Mouse (Mus musculus): ENCODE measurements around the gene Gabrg3. TPM values are rescaled to one million over a fixed set of nuclear protein-coding genes. Genes with fewer than 3 reads are reported as not detected.

Gene Gabrg3
- polyA plus RNA-seq, 1 experiment from 2014 or later: 0.23 TPM

- no peak overlapping the region for H3K27ac ChIP-seq (ENCODE audit: low read depth, low read length)
- no peak overlapping the region for H3K4me2 ChIP-seq (ENCODE audit: low read depth, low read length, severe bottlenecking)
- ATAC-seq (replicated peaks; ENCODE audit: low FRiP score): no peak
- H3K9ac ChIP-seq (ENCODE audit: low read length): no peak overlapping the region
- H3K27me3 ChIP-seq (ENCODE audit: control insufficient read depth, insufficient read depth, low read length): no peaks in the 10 kb centered on the region
- whole genome bisulfite sequencing: 83% methylated on average over 2 of the region's 2 CpGs
- H3K4me3 ChIP-seq (ENCODE audit: low read depth, low read length): no peak overlapping the region
- no peak for DNase-seq (ENCODE audit: low spot score)
- no peaks in the 10 kb centered on the region for H3K9me3 ChIP-seq (ENCODE audit: control insufficient read depth, low read length)
- no peaks in the 10 kb centered on the region for H3K36me3 ChIP-seq (ENCODE audit: control insufficient read depth, insufficient read depth, low read length)
- no peaks in the 10 kb centered on the region for H3K4me1 ChIP-seq (replicated peaks; ENCODE audit: control insufficient read depth, insufficient read depth, low read length)
These were observed 445.4 kb downstream of the Gabrg3 start for GRCm38 (mm10) chr7:56941606-56942005.

GRCm38 (mm10) chr7:56938020-56938419 is 449.0 kb downstream of the Gabrg3 start:
- DNase-seq (ENCODE audit: low spot score) (no peak), ATAC-seq (replicated peaks; ENCODE audit: low FRiP score) (no peak)
- H3K9me3 ChIP-seq (ENCODE audit: control insufficient read depth, low read length): no peaks in the 10 kb centered on the region
- H3K36me3 ChIP-seq (ENCODE audit: control insufficient read depth, insufficient read depth, low read length): no peaks in the 10 kb centered on the region
- 78% methylated on average over 5 of the region's 5 CpGs for WGBS
- no peaks in the 10 kb centered on the region for H3K27me3 ChIP-seq (ENCODE audit: control insufficient read depth, insufficient read depth, low read length)
- no peak overlapping the region for H3K4me2 ChIP-seq (ENCODE audit: low read depth, low read length, severe bottlenecking)
- no peak overlapping the region for H3K4me3 ChIP-seq (ENCODE audit: low read depth, low read length)
- no peak overlapping the region for H3K9ac ChIP-seq (ENCODE audit: low read length)
- H3K4me1 ChIP-seq (replicated peaks; ENCODE audit: control insufficient read depth, insufficient read depth, low read length): no peaks in the 10 kb centered on the region
- no peak overlapping the region for H3K27ac ChIP-seq (ENCODE audit: low read depth, low read length)

- no peaks in the 10 kb centered on the region for H3K27me3 ChIP-seq (ENCODE audit: control insufficient read depth, insufficient read depth, low read length)
- H3K9ac ChIP-seq (ENCODE audit: low read length): no peak overlapping the region
- no peaks in the 10 kb centered on the region for H3K4me1 ChIP-seq (replicated peaks; ENCODE audit: control insufficient read depth, insufficient read depth, low read length)
- no peaks in the 10 kb centered on the region for H3K36me3 ChIP-seq (ENCODE audit: control insufficient read depth, insufficient read depth, low read length)
- DNase-seq (ENCODE audit: low spot score): no peak
- H3K9me3 ChIP-seq (ENCODE audit: control insufficient read depth, low read length): no peaks in the 10 kb centered on the region
- H3K4me2 ChIP-seq (ENCODE audit: low read depth, low read length, severe bottlenecking): no peak overlapping the region
- WGBS: 68% methylated on average over 1 of the region's 1 CpGs
- ATAC-seq (replicated peaks; ENCODE audit: low FRiP score): no peak
- H3K27ac ChIP-seq (ENCODE audit: low read depth, low read length): no peak overlapping the region
- no peak overlapping the region for H3K4me3 ChIP-seq (ENCODE audit: low read depth, low read length)
These were observed 467.5 kb downstream of the Gabrg3 start for GRCm38 (mm10) chr7:56919499-56919898.

GRCm38 (mm10) chr7:56914862-56915261 is 472.1 kb downstream of the Gabrg3 start:
- H3K27ac ChIP-seq (ENCODE audit: low read depth, low read length): no peak overlapping the region
- no peaks in the 10 kb centered on the region for H3K9me3 ChIP-seq (ENCODE audit: control insufficient read depth, low read length)
- DNase-seq (ENCODE audit: low spot score): no peak
- H3K4me1 ChIP-seq (replicated peaks; ENCODE audit: control insufficient read depth, insufficient read depth, low read length): no peaks in the 10 kb centered on the region
- WGBS: 89% methylated on average over 2 of the region's 2 CpGs
- no peaks in the 10 kb centered on the region for H3K36me3 ChIP-seq (ENCODE audit: control insufficient read depth, insufficient read depth, low read length)
- H3K4me3 ChIP-seq (ENCODE audit: low read depth, low read length): no peak overlapping the region
- no peaks in the 10 kb centered on the region for H3K27me3 ChIP-seq (ENCODE audit: control insufficient read depth, insufficient read depth, low read length)
- no peak for ATAC-seq (replicated peaks; ENCODE audit: low FRiP score)
- H3K9ac ChIP-seq (ENCODE audit: low read length): no peak overlapping the region
- H3K4me2 ChIP-seq (ENCODE audit: low read depth, low read length, severe bottlenecking): no peak overlapping the region

- no peaks in the 10 kb centered on the region for H3K9me3 ChIP-seq (ENCODE audit: control insufficient read depth, low read length)
- H3K4me3 ChIP-seq (ENCODE audit: low read depth, low read length): no peak overlapping the region
- H3K4me2 ChIP-seq (ENCODE audit: low read depth, low read length, severe bottlenecking): no peak overlapping the region
- H3K9ac ChIP-seq (ENCODE audit: low read length): no peak overlapping the region
- H3K27ac ChIP-seq (ENCODE audit: low read depth, low read length): no peak overlapping the region
- WGBS: 61% methylated on average over 4 of the region's 4 CpGs
- no peaks in the 10 kb centered on the region for H3K27me3 ChIP-seq (ENCODE audit: control insufficient read depth, insufficient read depth, low read length)
- no peak for DNase-seq (ENCODE audit: low spot score)
- H3K36me3 ChIP-seq (ENCODE audit: control insufficient read depth, insufficient read depth, low read length): no peaks in the 10 kb centered on the region
- no peaks in the 10 kb centered on the region for H3K4me1 ChIP-seq (replicated peaks; ENCODE audit: control insufficient read depth, insufficient read depth, low read length)
- ATAC-seq (replicated peaks; ENCODE audit: low FRiP score): no peak
These were observed 487.2 kb downstream of the Gabrg3 start for GRCm38 (mm10) chr7:56899762-56900161.

GRCm38 (mm10) chr7:56867314-56868075 is 519.5 kb downstream of the Gabrg3 start:
- WGBS: 85% methylated on average over 1 of the region's 1 CpGs
- Histone ChIP-seq H3K4me3 (ENCODE audit: low read depth, low read length) (no peak overlapping the region), H3K9me3 (ENCODE audit: control insufficient read depth, low read length) (no peaks in the 10 kb centered on the region)

GRCm38 (mm10) chr7:56843565-56843964 is 543.4 kb downstream of the Gabrg3 start:
- H3K27ac ChIP-seq (ENCODE audit: low read depth, low read length): no peak overlapping the region
- no peaks in the 10 kb centered on the region for H3K27me3 ChIP-seq (ENCODE audit: control insufficient read depth, insufficient read depth, low read length)
- H3K4me2 ChIP-seq (ENCODE audit: low read depth, low read length, severe bottlenecking): no peak overlapping the region
- 91% methylated on average over 5 of the region's 5 CpGs for WGBS
- DNase-seq (ENCODE audit: low spot score) (no peak), ATAC-seq (replicated peaks; ENCODE audit: low FRiP score) (no peak)
- H3K9ac ChIP-seq (ENCODE audit: low read length): no peak overlapping the region
- no peaks in the 10 kb centered on the region for H3K9me3 ChIP-seq (ENCODE audit: control insufficient read depth, low read length)
- H3K4me1 ChIP-seq (replicated peaks; ENCODE audit: control insufficient read depth, insufficient read depth, low read length): no peaks in the 10 kb centered on the region
- H3K36me3 ChIP-seq (ENCODE audit: control insufficient read depth, insufficient read depth, low read length): no peaks in the 10 kb centered on the region
- H3K4me3 ChIP-seq (ENCODE audit: low read depth, low read length): no peak overlapping the region

More at GRCm38 (mm10) chr7:56867314-56868075, 519.5 kb downstream of the Gabrg3 start:
- Histone ChIP-seq H3K4me1 (replicated peaks; ENCODE audit: control insufficient read depth, insufficient read depth, low read length) (no peaks in the 10 kb centered on the region), H3K27ac (ENCODE audit: low read depth, low read length) (no peak overlapping the region), H3K27me3 (ENCODE audit: control insufficient read depth, insufficient read depth, low read length) (no peaks in the 10 kb centered on the region), H3K36me3 (ENCODE audit: control insufficient read depth, insufficient read depth, low read length) (no peaks in the 10 kb centered on the region), H3K9ac (ENCODE audit: low read length) (no peak overlapping the region), H3K4me2 (ENCODE audit: low read depth, low read length, severe bottlenecking) (no peak overlapping the region)
- DNase-seq (ENCODE audit: low spot score) (no peak), ATAC-seq (replicated peaks; ENCODE audit: low FRiP score) (no peak)

- no peaks in the 10 kb centered on the region for H3K36me3 ChIP-seq (ENCODE audit: control insufficient read depth, insufficient read depth, low read length)
- H3K4me1 ChIP-seq (replicated peaks; ENCODE audit: control insufficient read depth, insufficient read depth, low read length): no peaks in the 10 kb centered on the region
- no peak overlapping the region for H3K4me2 ChIP-seq (ENCODE audit: low read depth, low read length, severe bottlenecking)
- no peak overlapping the region for H3K27ac ChIP-seq (ENCODE audit: low read depth, low read length)
- DNase-seq (ENCODE audit: low spot score): no peak
- H3K9ac ChIP-seq (ENCODE audit: low read length): no peak overlapping the region
- 88% methylated on average over 6 of the region's 6 CpGs for WGBS
- no peak overlapping the region for H3K4me3 ChIP-seq (ENCODE audit: low read depth, low read length)
- H3K9me3 ChIP-seq (ENCODE audit: control insufficient read depth, low read length): no peaks in the 10 kb centered on the region
- no peaks in the 10 kb centered on the region for H3K27me3 ChIP-seq (ENCODE audit: control insufficient read depth, insufficient read depth, low read length)
- no peak for ATAC-seq (replicated peaks; ENCODE audit: low FRiP score)
These were observed 561.5 kb downstream of the Gabrg3 start for GRCm38 (mm10) chr7:56825446-56825845.

- no peak overlapping the region for H3K9ac ChIP-seq (ENCODE audit: low read length)
- H3K4me2 ChIP-seq (ENCODE audit: low read depth, low read length, severe bottlenecking): no peak overlapping the region
- 88% methylated on average over 1 of the region's 1 CpGs for WGBS
- H3K4me3 ChIP-seq (ENCODE audit: low read depth, low read length): no peak overlapping the region
- no peaks in the 10 kb centered on the region for H3K4me1 ChIP-seq (replicated peaks; ENCODE audit: control insufficient read depth, insufficient read depth, low read length)
- no peaks in the 10 kb centered on the region for H3K27me3 ChIP-seq (ENCODE audit: control insufficient read depth, insufficient read depth, low read length)
- no peaks in the 10 kb centered on the region for H3K36me3 ChIP-seq (ENCODE audit: control insufficient read depth, insufficient read depth, low read length)
- H3K9me3 ChIP-seq (ENCODE audit: control insufficient read depth, low read length): no peaks in the 10 kb centered on the region
- no peak overlapping the region for H3K27ac ChIP-seq (ENCODE audit: low read depth, low read length)
- ATAC-seq (replicated peaks; ENCODE audit: low FRiP score): no peak
- no peak for DNase-seq (ENCODE audit: low spot score)
These were observed 585.1 kb downstream of the Gabrg3 start for GRCm38 (mm10) chr7:56801841-56802240.

All from forebrain, embryonic 11.5 days (tissue).